Mouse (Mus musculus) hindbrain, postnatal 0 days (tissue): ENCODE measurements around the gene Prr19. TPM values are rescaled to one million over a fixed set of nuclear protein-coding genes. Genes with fewer than 3 reads are reported as not detected.

Experiments
- ATAC-seq: fragments of 200-750 bp; cut with Nextera tagmentation; 2 replicates; pipeline ENCODE4 v1.8.0; 2017; ENCODE audit warnings: mild to moderate bottlenecking, moderate TSS enrichment, moderate library complexity
- DNase-seq: peaks from one replicate; pipeline ENCODE4 v3.0.0-alpha.2; 2015; ENCODE audit warnings: low spot score
- H3K27ac ChIP-seq: fragments of 300-500 bp; sonication (generic); 2 replicates; pipeline ENCODE4 v1.5.1; 2014; ENCODE audit warnings: mild to moderate bottlenecking
- H3K27me3 ChIP-seq: fragments of 300-500 bp; sonication (generic); 2 replicates; pipeline ENCODE4 v1.6.1; 2014; ENCODE audit warnings: low read length, mixed read lengths; ENCODE audit not compliant: insufficient read depth
- H3K36me3 ChIP-seq: fragments of 300-500 bp; sonication (generic); 2 replicates; pipeline ENCODE4 v1.6.1; 2014; ENCODE audit warnings: low read length, mixed read lengths; ENCODE audit not compliant: insufficient read depth
- H3K4me1 ChIP-seq: fragments of 300-500 bp; sonication (generic); 2 replicates; pipeline ENCODE4 v1.6.1; 2014; ENCODE audit warnings: antibody characterized with exemption, low read length, mixed read lengths; ENCODE audit not compliant: insufficient read depth
- H3K4me2 ChIP-seq: fragments of 300-500 bp; sonication (generic); 2 replicates; pipeline ENCODE4 v1.6.1; 2014; ENCODE audit warnings: low read depth, mild to moderate bottlenecking, low read length, moderate library complexity, mixed read lengths
- H3K4me3 ChIP-seq: fragments of 300-500 bp; sonication (generic); 2 replicates; pipeline ENCODE4 v1.5.1; 2014; ENCODE audit warnings: low read length
- H3K9ac ChIP-seq: fragments of 300-500 bp; sonication (generic); replicated peaks from 2 replicates; pipeline ENCODE4 v1.6.1; 2014; ENCODE audit warnings: mild to moderate bottlenecking, low read length, moderate library complexity, mixed read lengths
- H3K9me3 ChIP-seq: fragments of 300-500 bp; sonication (generic); 2 replicates; pipeline ENCODE4 v1.6.1; 2016; ENCODE audit warnings: low read length, mixed read lengths
- CTCF ChIP-seq: IDR thresholded peaks from 2 replicates; pipeline ENCODE4 v1.5.1; 2016; ENCODE audit warnings: antibody characterized with exemption, control low read depth, low read depth
- WGBS: fragments of 180-500 bp; shearing (Covaris S2); extraction: QIAGEN DNeasy Blood & Tissue Kit; methylation state at CpG from one replicate; pipeline ENCODE4 v1.1.7; 2014; 5-methylcytosine and 5-hydroxymethylcytosine counted together
- polyA plus RNA-seq: library from polyadenylated mRNA; unstranded; fragments of >200 nt; fragmentation: Nextera tagmentation; extraction: Ambion mirVana; gene quantifications from 2 replicates; pipeline ENCODE4 v1.2.1, GENCODE M21; 2015
- total RNA-seq: library from RNA; depleted of rRNA; stranded (reverse); fragments of >200 nt; gene quantifications from 2 replicates; pipeline ENCODE4 v1.2.3, GENCODE M21; 2014; rRNA removed

The Prr19 gene
- total and polyA plus RNA-seq, 2 experiments from 2014 or later, result 1.4 to 3.6 TPM

DNA sequence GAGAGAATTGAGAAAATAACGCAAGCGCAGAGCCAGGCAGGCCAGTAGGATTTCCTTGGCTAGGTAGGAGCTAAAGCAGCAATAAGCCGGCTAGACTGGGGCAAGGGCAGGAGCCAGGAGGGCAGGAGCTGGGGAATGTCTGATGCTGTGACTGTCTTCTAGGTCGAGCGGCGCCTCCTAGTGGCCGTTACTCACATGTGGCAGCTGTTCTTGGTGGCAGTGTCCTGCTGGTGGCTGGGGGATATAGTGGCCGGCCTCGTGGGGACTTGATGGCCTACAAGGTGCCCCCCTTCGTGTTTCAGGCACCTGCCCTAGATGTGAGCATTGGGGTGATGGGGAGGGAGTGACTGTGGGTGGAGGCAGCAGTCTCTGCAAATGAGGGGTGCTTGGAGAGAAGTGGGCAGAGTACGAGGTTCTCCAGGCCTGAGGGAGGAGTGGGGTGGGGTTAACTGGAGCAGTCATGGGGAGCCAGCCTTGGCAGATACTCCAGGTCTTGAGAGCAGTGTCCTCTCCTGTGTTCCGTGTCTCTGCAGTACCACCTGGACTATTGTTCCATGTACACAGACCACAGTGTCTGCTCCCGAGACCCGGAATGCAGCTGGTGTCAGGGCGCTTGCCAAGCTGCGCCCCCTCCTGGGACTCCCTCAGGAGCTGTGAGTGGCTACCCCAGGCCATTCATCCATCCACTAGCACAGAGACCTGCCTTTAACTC is 32.5 kb downstream of the Prr19 start:
- H3K4me1 ChIP-seq, result no peaks in the 10 kb centered on the region
- H3K27ac ChIP-seq, result no peak overlapping the region
- no peaks in the 10 kb centered on the region for H3K9me3 ChIP-seq
- WGBS, result 35% methylated on average over 16 of the region's 16 CpGs
- peak; percentile 87 for TF ChIP-seq CTCF
- H3K4me2 ChIP-seq, result no peak overlapping the region
- H3K4me3 ChIP-seq, result no peak overlapping the region
- H3K36me3 ChIP-seq, result peaks cover 47% of the 10 kb centered on the region; the same call in 1 of the 2 replicates
- ATAC-seq (peak; percentile 68), DNase-seq (peak; percentile 81)
- H3K27me3 ChIP-seq, result no peaks in the 10 kb centered on the region
- no peak overlapping the region for H3K9ac ChIP-seq

- peaks cover 47% of the 10 kb centered on the region; the same call in 1 of the 2 replicates for H3K36me3 ChIP-seq
- no peak for ATAC-seq
- H3K4me1 ChIP-seq, result no peaks in the 10 kb centered on the region
- H3K27ac ChIP-seq, result no peak overlapping the region
- no peak for DNase-seq
- no peak for TF ChIP-seq CTCF
- H3K9ac ChIP-seq, result no peak overlapping the region
- no peak overlapping the region for H3K4me3 ChIP-seq
- H3K27me3 ChIP-seq, result no peaks in the 10 kb centered on the region
- whole genome bisulfite sequencing, result 83% methylated on average over 12 of the region's 12 CpGs
- no peaks in the 10 kb centered on the region for H3K9me3 ChIP-seq
- no peak overlapping the region for H3K4me2 ChIP-seq
These were observed 33.3 kb downstream of the Prr19 start for GRCm38 (mm10) chr7:25334472-25334871.

DNA sequence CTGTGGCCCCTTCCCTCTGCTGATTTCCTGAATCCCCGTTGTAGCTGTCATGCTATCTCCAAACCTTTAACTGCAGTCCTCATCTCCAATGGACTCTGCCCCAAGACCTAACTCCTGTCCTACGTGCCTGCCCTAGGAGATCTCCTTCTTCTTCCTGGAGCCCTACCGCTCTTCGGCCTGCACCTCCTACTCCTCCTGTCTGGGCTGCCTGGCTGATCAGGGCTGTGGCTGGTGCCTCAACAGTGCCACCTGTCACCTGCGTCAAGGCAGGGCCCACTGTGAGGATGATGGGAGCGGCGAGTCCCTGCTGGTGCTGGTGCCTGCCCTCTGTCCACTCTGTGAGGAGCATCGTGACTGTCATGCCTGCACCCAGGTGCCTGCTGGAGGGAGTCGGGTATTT is 38.1 kb downstream of the Prr19 start:
- Histone ChIP-seq H3K36me3 (peaks cover 45% of the 10 kb centered on the region), H3K4me1 (no peaks in the 10 kb centered on the region)
- 91% methylated on average over 9 of the region's 9 CpGs for WGBS

GRCm38 (mm10) chr7:25341000-25341784 is 40.0 kb downstream of the Prr19 start:
- Histone ChIP-seq H3K9me3 (no peaks in the 10 kb centered on the region), H3K27me3 (no peaks in the 10 kb centered on the region), H3K9ac (no peak overlapping the region), H3K4me1 (no peaks in the 10 kb centered on the region), H3K4me2 (no peak overlapping the region), H3K4me3 (no peak overlapping the region), H3K27ac (no peak overlapping the region; the same call in 1 of the 2 replicates), H3K36me3 (peaks cover 37% of the 10 kb centered on the region)
- TF ChIP-seq CTCF, result no peak
- peak; percentile 47 for DNase-seq
- 60% methylated on average over 20 of the region's 20 CpGs for WGBS
- peak; percentile 71 for ATAC-seq

More for the DNA sequence above, 38.1 kb downstream of the Prr19 start:
- no peak overlapping the region for H3K27ac ChIP-seq
- no peak for TF ChIP-seq CTCF
- ATAC-seq (no peak), DNase-seq (no peak)
- H3K9me3 ChIP-seq, result no peaks in the 10 kb centered on the region
- H3K27me3 ChIP-seq, result no peaks in the 10 kb centered on the region
- H3K9ac ChIP-seq, result no peak overlapping the region
- no peak overlapping the region for H3K4me2 ChIP-seq
- H3K4me3 ChIP-seq, result no peak overlapping the region

DNA sequence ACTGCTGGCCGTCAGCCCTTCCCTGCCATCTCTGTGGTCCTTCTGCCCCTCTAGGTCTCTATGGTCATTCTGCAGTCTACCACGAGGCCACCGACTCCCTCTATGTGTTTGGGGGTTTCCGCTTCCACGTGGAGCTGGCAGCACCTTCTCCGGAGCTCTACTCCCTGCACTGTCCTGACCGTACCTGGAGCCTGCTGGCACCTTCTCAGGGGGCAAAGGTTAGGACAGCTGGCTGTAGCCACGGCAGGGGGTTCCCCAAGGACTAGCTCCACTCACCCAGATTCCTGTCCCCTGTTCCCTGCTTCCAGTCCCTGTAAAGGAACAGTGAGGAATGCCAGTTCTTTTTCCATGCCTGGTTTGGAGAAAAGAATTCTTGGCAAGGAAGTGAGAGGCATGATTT is 47.6 kb downstream of the Prr19 start:
- ATAC-seq (no peak), DNase-seq (no peak)
- H3K4me1 ChIP-seq, result no peaks in the 10 kb centered on the region
- H3K4me2 ChIP-seq, result no peak overlapping the region
- 84% methylated on average over 8 of the region's 8 CpGs for WGBS
- H3K9ac ChIP-seq, result no peak overlapping the region
- no peaks in the 10 kb centered on the region for H3K27me3 ChIP-seq
- no peak overlapping the region for H3K4me3 ChIP-seq
- peaks cover 56% of the 10 kb centered on the region for H3K36me3 ChIP-seq
- H3K9me3 ChIP-seq, result 0 out of 2 replicates have a peak, but pooled peaks cover 2% of the 10 kb centered on the region
- TF ChIP-seq CTCF, result no peak
- H3K27ac ChIP-seq, result no peak overlapping the region

Other genes starting within 250 kb of the Prr19 start
- 141 and 142 TPM in 2 replicates for gene Grik5, start 229.1 kb upstream of the Prr19 start, total RNA-seq
- gene Grik5, start 229.1 kb upstream of the Prr19 start, polyA plus RNA-seq, result 14.6 and 14.8 TPM in 2 replicates
- 38.4 and 40.4 TPM in 2 replicates for gene Zfp574, start 228.8 kb upstream of the Prr19 start, total RNA-seq
- 23.7 and 26.3 TPM in 2 replicates for gene Zfp574, start 228.8 kb upstream of the Prr19 start, polyA plus RNA-seq
- gene Pou2f2, start 121.7 kb upstream of the Prr19 start, total RNA-seq, result 3.9 and 4.7 TPM in 2 replicates
- 14.4 and 20.2 TPM in 2 replicates for gene Pou2f2, start 121.7 kb upstream of the Prr19 start, polyA plus RNA-seq
- 22.5 and 31.7 TPM in 2 replicates for gene Dedd2, start 80.8 kb upstream of the Prr19 start, total RNA-seq
- 19.8 and 20.2 TPM in 2 replicates for gene Dedd2, start 80.8 kb upstream of the Prr19 start, polyA plus RNA-seq
- 9.6 and 10.1 TPM in 2 replicates for gene Zfp526, start 80.0 kb upstream of the Prr19 start, total RNA-seq
- 0.66 and 0.85 TPM in 2 replicates for gene Zfp526, start 80.0 kb upstream of the Prr19 start, polyA plus RNA-seq
- 151 and 160 TPM in 2 replicates for gene Gsk3a, start 63.6 kb upstream of the Prr19 start, total RNA-seq
- gene Gsk3a, start 63.6 kb upstream of the Prr19 start, polyA plus RNA-seq, result 17.5 and 19.8 TPM in 2 replicates
- 19.0 and 20.8 TPM in 2 replicates for gene Erf, start 50.6 kb upstream of the Prr19 start, total RNA-seq
- gene Erf, start 50.6 kb upstream of the Prr19 start, polyA plus RNA-seq, result 3.0 and 3.7 TPM in 2 replicates
- gene Cic, start 33.7 kb upstream of the Prr19 start, total RNA-seq, result 153 and 155 TPM in 2 replicates
- 28.2 and 30.6 TPM in 2 replicates for gene Cic, start 33.7 kb upstream of the Prr19 start, polyA plus RNA-seq
- gene Pafah1b3, start 3.4 kb upstream of the Prr19 start, total RNA-seq, result 534 and 592 TPM in 2 replicates
- 469 and 484 TPM in 2 replicates for gene Pafah1b3, start 3.4 kb upstream of the Prr19 start, polyA plus RNA-seq
- 56.6 and 88.3 TPM in 2 replicates for gene Tmem145, start 4.7 kb downstream of the Prr19 start, total RNA-seq
- 104 and 106 TPM in 2 replicates for gene Tmem145, start 4.7 kb downstream of the Prr19 start, polyA plus RNA-seq
- 104 and 105 TPM in 2 replicates for gene Megf8, start 15.8 kb downstream of the Prr19 start, total RNA-seq
- gene Megf8, start 15.8 kb downstream of the Prr19 start, polyA plus RNA-seq, result 14.8 and 15.4 TPM in 2 replicates
- not detected in 2 replicates for gene Cnfn, start 68.3 kb downstream of the Prr19 start, total RNA-seq
- gene Cnfn, start 68.3 kb downstream of the Prr19 start, polyA plus RNA-seq, result 0.30 and 0.89 TPM in 2 replicates
- 9.6 and 18.7 TPM in 2 replicates for gene Lipe, start 97.3 kb downstream of the Prr19 start, total RNA-seq
- 7.8 and 9.1 TPM in 2 replicates for gene Lipe, start 97.3 kb downstream of the Prr19 start, polyA plus RNA-seq
- gene Cxcl17, start 111.5 kb downstream of the Prr19 start, total RNA-seq, result not detected in 2 replicates
- gene Cxcl17, start 111.5 kb downstream of the Prr19 start, polyA plus RNA-seq, result 0.66 and 0.82 TPM in 2 replicates
- gene Ceacam1, start 176.2 kb downstream of the Prr19 start, total RNA-seq, result 0.32 and 1.2 TPM in 2 replicates
- 0.93 and 1.2 TPM in 2 replicates for gene Ceacam1, start 176.2 kb downstream of the Prr19 start, polyA plus RNA-seq
- gene Ceacam2, start 238.4 kb downstream of the Prr19 start, total RNA-seq, result not detected in 2 replicates
- gene Ceacam2, start 238.4 kb downstream of the Prr19 start, polyA plus RNA-seq, result not detected in 2 replicates